Mouse (Mus musculus) limb, embryonic 14.5 days (tissue): ENCODE data around the gene Rpl32. TPM values are rescaled to one million over a fixed set of nuclear protein-coding genes. Genes with fewer than 3 reads are reported as not detected.

ENCODE experiments used
- ATAC-seq: fragments of 200-750 bp; cut with Nextera tagmentation; 2 replicates; pipeline ENCODE4 v1.8.0; 2017; ENCODE audit warnings: low read depth, moderate number of reproducible peaks, moderate TSS enrichment; ENCODE audit not compliant: low FRiP score
- DNase-seq: peaks from one replicate; pipeline ENCODE4 v3.0.0-alpha.2; 2015; ENCODE audit warnings: low spot score
- H3K27ac ChIP-seq: fragments of 300-500 bp; sonication (generic); replicated peaks from 2 replicates; pipeline ENCODE4 v1.5.1; 2014; ENCODE audit warnings: low read depth, mild to moderate bottlenecking, low read length, moderate library complexity, mixed read lengths
- H3K27me3 ChIP-seq: fragments of 300-500 bp; sonication (generic); 2 replicates; pipeline ENCODE4 v1.6.1; 2014; ENCODE audit warnings: low read length, mixed read lengths; ENCODE audit not compliant: control insufficient read depth, insufficient read depth
- H3K36me3 ChIP-seq: fragments of 300-500 bp; sonication (generic); 2 replicates; pipeline ENCODE4 v1.6.1; 2014; ENCODE audit warnings: mild to moderate bottlenecking, low read length, moderate library complexity, mixed read lengths; ENCODE audit not compliant: control insufficient read depth, insufficient read depth
- H3K4me1 ChIP-seq: fragments of 300-500 bp; sonication (generic); 2 replicates; pipeline ENCODE4 v1.6.1; 2014; ENCODE audit warnings: antibody characterized with exemption, low read length, mixed read lengths; ENCODE audit not compliant: control insufficient read depth, insufficient read depth
- H3K4me2 ChIP-seq: fragments of 300-500 bp; sonication (generic); replicated peaks from 2 replicates; pipeline ENCODE4 v1.6.1; 2014; ENCODE audit warnings: low read depth, mild to moderate bottlenecking, low read length, moderate library complexity; ENCODE audit not compliant: severe bottlenecking
- H3K4me3 ChIP-seq: fragments of 300-500 bp; sonication (generic); replicated peaks from 2 replicates; pipeline ENCODE4 v1.5.1; 2014; ENCODE audit warnings: low read length
- H3K9ac ChIP-seq: fragments of 300-500 bp; sonication (generic); 2 replicates; pipeline ENCODE4 v1.6.1; 2014; ENCODE audit warnings: mild to moderate bottlenecking, low read depth, low read length, moderate library complexity; ENCODE audit not compliant: severe bottlenecking
- H3K9me3 ChIP-seq: fragments of 300-500 bp; sonication (generic); 2 replicates; pipeline ENCODE4 v1.6.1; 2016; ENCODE audit warnings: low read length; ENCODE audit not compliant: control insufficient read depth
- POLR2A ChIP-seq: fragments of 200-500 bp; IDR thresholded peaks from 2 replicates; pipeline ENCODE4 v1.8.0; 2012; ENCODE audit warnings: inconsistent platforms, mild to moderate bottlenecking, moderate library complexity, borderline replicate concordance; ENCODE audit not compliant: insufficient read depth, insufficient read length; ENCODE audit errors: extremely low read depth
- WGBS: fragments of 180-500 bp; shearing (Covaris S2); extraction: QIAGEN DNeasy Blood & Tissue Kit; methylation state at CpG from one replicate; pipeline ENCODE4 v1.1.7; 2014; 5-methylcytosine and 5-hydroxymethylcytosine counted together
- polyA plus RNA-seq, 2 experiments: library from polyadenylated mRNA; depleted of rRNA in 1 of 2; stranded (reverse) in 1 of 2; unstranded in 1 of 2; fragments of >200 nt; fragmentation: Nextera tagmentation in 1 of 2; extraction: Ambion mirVana in 1 of 2; gene quantifications; 2 replicates each; pipeline versions ENCODE4 v1.2.1 to v1.2.3; 2012 to 2014

Rpl32 gene
- polyA plus RNA-seq, 2 experiments = 2,604 to 2,685 TPM

DNA sequence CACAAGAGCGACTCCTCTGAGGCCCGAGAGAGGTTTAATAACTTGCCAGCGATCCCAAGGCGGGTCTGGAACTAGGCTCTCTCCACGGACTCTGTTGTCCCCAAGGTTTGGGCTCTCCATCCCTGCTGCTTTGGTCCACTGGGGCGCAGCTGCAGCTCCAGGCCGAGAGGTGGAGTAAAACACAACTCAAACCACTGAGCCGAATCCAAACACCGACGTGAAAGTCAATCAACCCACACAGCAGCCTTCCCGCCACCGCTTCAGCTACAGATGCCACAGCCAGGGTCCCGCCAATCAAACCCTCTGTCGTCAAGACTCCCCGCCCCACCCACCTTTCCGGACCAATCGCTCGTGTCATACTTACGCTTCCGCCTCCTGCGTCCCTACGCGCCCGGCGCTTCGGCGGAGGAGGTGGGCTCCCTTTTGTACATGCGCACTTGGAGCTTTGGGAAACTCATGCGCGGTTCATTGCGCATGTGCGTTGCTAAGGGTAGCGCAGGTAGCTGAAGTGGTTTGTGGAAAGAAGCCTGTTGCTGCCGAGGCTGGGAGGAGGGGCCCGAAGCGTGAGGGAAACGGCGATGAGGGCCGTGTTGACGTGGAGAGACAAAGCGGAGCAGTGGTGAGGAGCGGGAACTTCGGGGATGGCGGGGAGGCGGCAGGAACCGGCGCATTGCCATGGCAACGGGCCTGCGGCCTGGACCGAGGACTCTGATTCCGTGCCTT, 44.7 kb upstream of the Rpl32 start, which contains the start of the genes Mbd4 and Ift122:
Gene Mbd4, minus strand, starts transcription at position 281 of the 723 bp plus-strand sequence.
Gene Ift122, plus strand, starts transcription at position 380 of the 723 bp plus-strand sequence.
- 0 out of 2 replicates have a peak, but pooled peaks have one; percentile 33 for TF ChIP-seq POLR2A
- DNase-seq (peak; percentile 99), ATAC-seq (peak; percentile 97)
- under 1% methylated on average over 51 of the region's 51 CpGs for WGBS
- peak within 1 kb of the TSS; percentile 87 for H3K27ac ChIP-seq
- H3K4me3 ChIP-seq = peak within 1 kb of the TSS; percentile 50
- peaks cover 26% of the 10 kb centered on the region for H3K4me1 ChIP-seq
- H3K36me3 ChIP-seq = peaks cover 19% of the 10 kb centered on the region
- no peaks in the 10 kb centered on the region for H3K9me3 ChIP-seq
- peak within 1 kb of the TSS; percentile 54 for H3K9ac ChIP-seq
- peak within 1 kb of the TSS; percentile 58 for H3K4me2 ChIP-seq
- no peaks in the 10 kb centered on the region for H3K27me3 ChIP-seq

- H3K4me3 ChIP-seq = peak overlapping the region; percentile 50
- no peaks in the 10 kb centered on the region for H3K9me3 ChIP-seq
- H3K36me3 ChIP-seq = peaks cover 23% of the 10 kb centered on the region
- H3K27ac ChIP-seq = peak overlapping the region; percentile 71
- H3K27me3 ChIP-seq = no peaks in the 10 kb centered on the region
- WGBS = 5% methylated on average over 20 of the region's 20 CpGs
- peak overlapping the region; percentile 57 for H3K4me2 ChIP-seq
- H3K4me1 ChIP-seq = peaks cover 20% of the 10 kb centered on the region
- ATAC-seq (no peak), DNase-seq (no peak)
- peak overlapping the region; percentile 54 for H3K9ac ChIP-seq
- TF ChIP-seq POLR2A = no peak
These were observed 44.0 kb upstream of the Rpl32 start for GRCm38 (mm10) chr6:115852446-115853090.

DNA sequence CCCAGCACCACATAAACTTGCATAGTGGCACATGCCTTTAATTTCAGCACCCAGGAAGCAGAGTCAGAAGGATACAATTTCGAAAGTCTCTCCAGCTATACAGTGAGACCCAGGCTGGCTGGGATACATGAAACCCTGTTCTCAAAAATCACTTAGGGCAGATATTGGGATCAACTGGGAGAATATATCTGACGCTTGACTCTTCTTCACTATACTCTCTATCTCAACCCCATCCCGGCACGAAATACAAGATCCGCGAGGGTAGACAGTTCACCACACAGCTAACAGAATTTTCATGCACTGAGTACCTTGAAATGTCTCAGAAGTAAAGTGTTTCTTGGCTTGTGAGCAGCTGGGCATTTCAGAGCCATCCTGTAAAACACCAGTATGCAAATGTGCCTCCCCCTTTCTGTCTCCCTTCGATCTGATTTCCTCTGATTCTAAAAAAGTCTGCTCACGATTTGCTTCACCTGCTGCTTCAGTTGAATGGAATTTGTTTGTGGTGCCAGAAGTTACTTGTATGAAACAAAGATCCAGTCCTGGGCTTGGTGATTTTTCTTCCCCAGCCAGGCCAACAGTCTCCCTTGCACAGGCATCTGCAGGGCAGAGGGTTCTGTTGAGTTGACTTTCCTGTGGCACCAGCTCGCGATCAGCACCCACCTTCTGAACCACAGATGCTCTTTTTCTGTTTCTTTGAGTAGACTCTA, 40.2 kb upstream of the Rpl32 start:
- H3K27me3 ChIP-seq = no peaks in the 10 kb centered on the region
- DNase-seq (no peak), ATAC-seq (no peak)
- no peak overlapping the region for H3K27ac ChIP-seq
- 93% methylated on average over 10 of the region's 10 CpGs for WGBS
- H3K4me3 ChIP-seq = no peak overlapping the region
- no peak overlapping the region for H3K9ac ChIP-seq
- H3K9me3 ChIP-seq = no peaks in the 10 kb centered on the region
- H3K4me2 ChIP-seq = no peak overlapping the region
- H3K4me1 ChIP-seq = peaks cover 6% of the 10 kb centered on the region; the same call in 1 of the 2 replicates
- peaks cover 41% of the 10 kb centered on the region for H3K36me3 ChIP-seq
- TF ChIP-seq POLR2A = no peak

GRCm38 (mm10) chr6:115846640-115847411, 38.3 kb upstream of the Rpl32 start:
- no peak overlapping the region for H3K4me3 ChIP-seq
- no peak overlapping the region for H3K9ac ChIP-seq
- 41% methylated on average over 8 of the region's 8 CpGs for WGBS
- TF ChIP-seq POLR2A = no peak
- no peak overlapping the region for H3K4me2 ChIP-seq
- H3K9me3 ChIP-seq = no peaks in the 10 kb centered on the region
- H3K27me3 ChIP-seq = no peaks in the 10 kb centered on the region
- DNase-seq (peak; percentile 51), ATAC-seq (peak; percentile 41; the same call in 1 of the 2 replicates)
- H3K36me3 ChIP-seq = peaks cover 57% of the 10 kb centered on the region
- H3K27ac ChIP-seq = no peak overlapping the region
- H3K4me1 ChIP-seq = no peaks in the 10 kb centered on the region
